Mouse (Mus musculus) liver, postnatal 0 days (tissue): Measurements from ENCODE around the gene Gm45140.

ENCODE experiments used
- CTCF ChIP-seq: sonication (generic); IDR thresholded peaks from 2 replicates; pipeline ENCODE4 v1.5.1; 2016; ENCODE audit warnings: antibody characterized with exemption, low read depth
- EP300 ChIP-seq: IDR thresholded peaks from 2 replicates; pipeline ENCODE4 v1.6.1; 2016; ENCODE audit warnings: antibody characterized with exemption, low read depth, mild to moderate bottlenecking

DNA sequence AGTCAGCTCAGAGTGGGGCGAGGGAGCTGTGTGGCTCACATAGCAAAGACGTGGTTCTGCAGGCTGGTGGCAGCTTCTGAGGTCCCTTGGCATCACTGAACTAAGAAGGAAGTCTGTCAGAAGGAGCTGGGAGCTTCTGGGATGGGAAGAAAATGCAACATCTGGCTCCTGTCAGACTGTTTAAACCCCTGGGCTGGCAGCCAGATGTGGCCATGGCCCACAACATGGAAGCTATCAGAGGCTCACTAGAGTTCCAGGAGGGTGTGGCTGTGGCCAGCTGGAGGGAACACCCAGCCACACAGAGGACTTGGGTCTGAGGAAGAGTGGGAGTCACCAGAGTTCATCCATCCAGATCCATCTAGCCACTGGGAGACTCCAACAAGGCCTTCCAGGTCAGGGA, 88.7 kb downstream of the Gm45140 start:
- no peak for TF ChIP-seq CTCF
- TF ChIP-seq EP300: no peak
